Mouse (Mus musculus) fat pad, adult 2 months (tissue): ENCODE measurements around the gene Pglyrp1.

ENCODE experiments used
- DNase-seq: peaks from one replicate; pipeline ENCODE4 v3.0.0-alpha.2; 2011; ENCODE audit warnings: low read depth, low spot score; ENCODE audit errors: extremely low read depth

The Pglyrp1 gene

GRCm38 (mm10) chr7:18926041-18926790 is 55.1 kb downstream of the Pglyrp1 start:
- no peak for DNase-seq

GRCm38 (mm10) chr7:18926911-18927310 is 55.8 kb downstream of the Pglyrp1 start:
- no peak for DNase-seq

GRCm38 (mm10) chr7:18927759-18928158 is 56.6 kb downstream of the Pglyrp1 start:
- no peak for DNase-seq
